Mouse (Mus musculus): ENCODE results near the gene Mrtfb. TPM values are rescaled to one million over a fixed set of nuclear protein-coding genes. Genes with fewer than 3 reads are reported as not detected.
"Not testable (repeated sequence)": the region's sequence is repeated elsewhere in the genome, so short reads cannot be mapped to it uniquely, and the experiment has no call there.

Gene Mrtfb
- polyA plus RNA-seq, 1 experiment from 2014 or later: 15.8 TPM

- DNase-seq (ENCODE audit: low spot score): no peak
- Histone ChIP-seq H3K27me3 (ENCODE audit: insufficient read depth, poor library complexity, severe bottlenecking) (no peaks in the 10 kb centered on the region), H3K4me1 (replicated peaks) (no peaks in the 10 kb centered on the region), H3K27ac (no peak overlapping the region), H3K9me3 (no peaks in the 10 kb centered on the region), H3K36me3 (no peaks in the 10 kb centered on the region), H3K4me3 (no peak overlapping the region)
- 51% methylated on average over 4 of the region's 4 CpGs for WGBS
These were observed 10.6 kb upstream of the Mrtfb start for GRCm38 (mm10) chr16:13245658-13246057.

GRCm38 (mm10) chr16:13246855-13247254 lies 9.4 kb upstream of the Mrtfb start:
- 77% methylated on average over 3 of the region's 3 CpGs for WGBS

GRCm38 (mm10) chr16:13250061-13250460 lies 6.2 kb upstream of the Mrtfb start:
- Histone ChIP-seq H3K27ac (no peak overlapping the region), H3K36me3 (no peaks in the 10 kb centered on the region), H3K27me3 (ENCODE audit: insufficient read depth, poor library complexity, severe bottlenecking) (no peaks in the 10 kb centered on the region), H3K4me1 (replicated peaks) (no peaks in the 10 kb centered on the region), H3K4me3 (no peak overlapping the region), H3K9me3 (no peaks in the 10 kb centered on the region)
- WGBS: 85% methylated on average over 5 of the region's 5 CpGs
- DNase-seq (ENCODE audit: low spot score): no peak

More at GRCm38 (mm10) chr16:13246855-13247254, 9.4 kb upstream of the Mrtfb start:
- H3K4me3 ChIP-seq: no peak overlapping the region
- H3K9me3 ChIP-seq: no peaks in the 10 kb centered on the region
- DNase-seq (ENCODE audit: low spot score): no peak
- no peak overlapping the region for H3K27ac ChIP-seq
- no peaks in the 10 kb centered on the region for H3K36me3 ChIP-seq
- no peaks in the 10 kb centered on the region for H3K27me3 ChIP-seq (ENCODE audit: insufficient read depth, poor library complexity, severe bottlenecking)
- no peaks in the 10 kb centered on the region for H3K4me1 ChIP-seq (replicated peaks)

GRCm38 (mm10) chr16:13256667-13257527 lies 616 bp downstream of the Mrtfb start:
- no peak for DNase-seq (ENCODE audit: low spot score)
- Histone ChIP-seq H3K27me3 (ENCODE audit: insufficient read depth, poor library complexity, severe bottlenecking) (no peaks in the 10 kb centered on the region), H3K9me3 (no peaks in the 10 kb centered on the region), H3K4me3 (peak overlapping the region; percentile 92), H3K27ac (peak overlapping the region; percentile 98), H3K4me1 (replicated peaks) (peaks cover 23% of the 10 kb centered on the region), H3K36me3 (0 out of 2 replicates have a peak, but pooled peaks cover 9% of the 10 kb centered on the region)
- WGBS: 6% methylated on average over 62 of the region's 64 CpGs

GRCm38 (mm10) chr16:13257528-13257835 lies 1.2 kb downstream of the Mrtfb start:
- H3K4me3 ChIP-seq: peak overlapping the region; percentile 92
- peaks cover 9% of the 10 kb centered on the region; the same call in 1 of the 2 replicates for H3K36me3 ChIP-seq
- H3K9me3 ChIP-seq: no peaks in the 10 kb centered on the region
- WGBS: 48% methylated on average over 5 of the region's 5 CpGs
- no peaks in the 10 kb centered on the region for H3K27me3 ChIP-seq (ENCODE audit: insufficient read depth, poor library complexity, severe bottlenecking)
- H3K4me1 ChIP-seq (replicated peaks): peaks cover 23% of the 10 kb centered on the region
- no peak for DNase-seq (ENCODE audit: low spot score)
- H3K27ac ChIP-seq: peak overlapping the region; percentile 98; the same call in 1 of the 2 replicates

GRCm38 (mm10) chr16:13259026-13259425 lies 2.7 kb downstream of the Mrtfb start:
- Histone ChIP-seq H3K4me3 (no peak overlapping the region), H3K27me3 (ENCODE audit: insufficient read depth, poor library complexity, severe bottlenecking) (no peaks in the 10 kb centered on the region), H3K36me3 (peaks cover 20% of the 10 kb centered on the region), H3K27ac (no peak overlapping the region), H3K4me1 (replicated peaks) (peaks cover 23% of the 10 kb centered on the region), H3K9me3 (no peaks in the 10 kb centered on the region)
- WGBS: 87% methylated on average over 2 of the region's 2 CpGs
- DNase-seq (ENCODE audit: low spot score): no peak

GRCm38 (mm10) chr16:13266312-13266711 lies 10.0 kb downstream of the Mrtfb start:
- no peak for DNase-seq (ENCODE audit: low spot score)
- no peak overlapping the region for H3K27ac ChIP-seq
- no peaks in the 10 kb centered on the region for H3K27me3 ChIP-seq (ENCODE audit: insufficient read depth, poor library complexity, severe bottlenecking)
- H3K4me3 ChIP-seq: no peak overlapping the region
- 63% methylated on average over 3 of the region's 3 CpGs for WGBS
- peaks cover 78% of the 10 kb centered on the region for H3K36me3 ChIP-seq
- H3K4me1 ChIP-seq (replicated peaks): peaks cover 14% of the 10 kb centered on the region; the same call in 1 of the 2 replicates
- H3K9me3 ChIP-seq: peaks cover 7% of the 10 kb centered on the region; the same call in 1 of the 2 replicates

- no peak overlapping the region for H3K4me3 ChIP-seq
- DNase-seq (ENCODE audit: low spot score): no peak
- H3K36me3 ChIP-seq: peaks cover 79% of the 10 kb centered on the region
- peaks cover 7% of the 10 kb centered on the region; the same call in 1 of the 2 replicates for H3K9me3 ChIP-seq
- no peaks in the 10 kb centered on the region for H3K27me3 ChIP-seq (ENCODE audit: insufficient read depth, poor library complexity, severe bottlenecking)
- 89% methylated on average over 3 of the region's 3 CpGs for WGBS
- H3K4me1 ChIP-seq (replicated peaks): peaks cover 14% of the 10 kb centered on the region; the same call in 1 of the 2 replicates
- no peak overlapping the region for H3K27ac ChIP-seq
These were observed 11.1 kb downstream of the Mrtfb start for GRCm38 (mm10) chr16:13267350-13267904.

- no peak overlapping the region for H3K27ac ChIP-seq
- peaks cover 14% of the 10 kb centered on the region; the same call in 1 of the 2 replicates for H3K4me1 ChIP-seq (replicated peaks)
- H3K27me3 ChIP-seq (ENCODE audit: insufficient read depth, poor library complexity, severe bottlenecking): no peaks in the 10 kb centered on the region
- DNase-seq (ENCODE audit: low spot score): no peak
- peaks cover 7% of the 10 kb centered on the region; the same call in 1 of the 2 replicates for H3K9me3 ChIP-seq
- no peak overlapping the region for H3K4me3 ChIP-seq
- 81% methylated on average over 2 of the region's 2 CpGs for WGBS
- H3K36me3 ChIP-seq: peaks cover 65% of the 10 kb centered on the region
These were observed 13.1 kb downstream of the Mrtfb start for GRCm38 (mm10) chr16:13269426-13269825.

GRCm38 (mm10) chr16:13276258-13276657 lies 20.0 kb downstream of the Mrtfb start:
- peaks cover under 1% of the 10 kb centered on the region; the same call in 1 of the 2 replicates for H3K9me3 ChIP-seq
- no peaks in the 10 kb centered on the region for H3K4me1 ChIP-seq (replicated peaks)
- no peak for DNase-seq (ENCODE audit: low spot score)
- WGBS: 94% methylated on average over 2 of the region's 2 CpGs
- no peak overlapping the region for H3K27ac ChIP-seq
- H3K36me3 ChIP-seq: peaks cover 13% of the 10 kb centered on the region
- no peak overlapping the region for H3K4me3 ChIP-seq
- H3K27me3 ChIP-seq (ENCODE audit: insufficient read depth, poor library complexity, severe bottlenecking): no peaks in the 10 kb centered on the region

GRCm38 (mm10) chr16:13276709-13277399 lies 20.6 kb downstream of the Mrtfb start:
- 91% methylated on average over 3 of the region's 3 CpGs for WGBS
- H3K36me3 ChIP-seq: peaks cover 9% of the 10 kb centered on the region
- no peak overlapping the region for H3K27ac ChIP-seq
- DNase-seq (ENCODE audit: low spot score): no peak
- H3K27me3 ChIP-seq (ENCODE audit: insufficient read depth, poor library complexity, severe bottlenecking): no peaks in the 10 kb centered on the region
- H3K9me3 ChIP-seq: peaks cover 4% of the 10 kb centered on the region; the same call in 1 of the 2 replicates
- no peak overlapping the region for H3K4me3 ChIP-seq
- H3K4me1 ChIP-seq (replicated peaks): no peaks in the 10 kb centered on the region

GRCm38 (mm10) chr16:13286425-13286824 lies 30.1 kb downstream of the Mrtfb start:
- not testable (repeated sequence) for H3K27me3 ChIP-seq (ENCODE audit: insufficient read depth, poor library complexity, severe bottlenecking); H3K27ac ChIP-seq; H3K4me3 ChIP-seq; H3K4me1 ChIP-seq (replicated peaks); DNase-seq (ENCODE audit: low spot score)
- Histone ChIP-seq H3K9me3 (peaks cover 15% of the 10 kb centered on the region; the same call in 1 of the 2 replicates), H3K36me3 (peaks cover 20% of the 10 kb centered on the region)

GRCm38 (mm10) chr16:13297860-13298259 lies 41.6 kb downstream of the Mrtfb start:
- Histone ChIP-seq H3K27me3 (ENCODE audit: insufficient read depth, poor library complexity, severe bottlenecking) (no peaks in the 10 kb centered on the region), H3K4me1 (replicated peaks) (no peaks in the 10 kb centered on the region), H3K27ac (no peak overlapping the region), H3K36me3 (0 out of 2 replicates have a peak, but pooled peaks cover 3% of the 10 kb centered on the region), H3K4me3 (no peak overlapping the region), H3K9me3 (no peaks in the 10 kb centered on the region)
- no peak for DNase-seq (ENCODE audit: low spot score)
- WGBS: 84% methylated on average over 1 of the region's 1 CpGs
